Mouse (Mus musculus) liver, embryonic 11.5 days (tissue): Measurements from ENCODE around the gene Cnfn. TPM values are rescaled to one million over a fixed set of nuclear protein-coding genes. Genes with fewer than 3 reads are reported as not detected.
"Not testable (repeated sequence)": the region's sequence is repeated elsewhere in the genome, so short reads cannot be mapped to it uniquely, and the experiment has no call there.

Experiments
- ATAC-seq: fragments of 200-750 bp; cut with Nextera tagmentation; replicated peaks from 2 replicates; pipeline ENCODE4 v1.8.0; 2017; ENCODE audit warnings: moderate number of reproducible peaks, mild to moderate bottlenecking, moderate TSS enrichment, moderate library complexity; ENCODE audit not compliant: low FRiP score
- DNase-seq: peaks from one replicate; pipeline ENCODE4 v3.0.0-alpha.2; 2017; ENCODE audit warnings: low spot score
- H3K27ac ChIP-seq: fragments of 300-500 bp; sonication (generic); 2 replicates; pipeline ENCODE4 v1.5.1; 2014; ENCODE audit warnings: mild to moderate bottlenecking, low read depth, low read length, control low read depth
- H3K27me3 ChIP-seq: fragments of 300-500 bp; sonication (generic); replicated peaks from 2 replicates; pipeline ENCODE4 v1.6.1; 2014; ENCODE audit warnings: low read length, mixed read lengths; ENCODE audit not compliant: control insufficient read depth, insufficient read depth
- H3K36me3 ChIP-seq: fragments of 300-500 bp; sonication (generic); 2 replicates; pipeline ENCODE4 v1.6.1; 2014; ENCODE audit warnings: mild to moderate bottlenecking, low read length, moderate library complexity, mixed read lengths; ENCODE audit not compliant: control insufficient read depth, insufficient read depth
- H3K4me1 ChIP-seq: fragments of 300-500 bp; sonication (generic); replicated peaks from 2 replicates; pipeline ENCODE4 v1.6.1; 2014; ENCODE audit warnings: low read length, mixed read lengths; ENCODE audit not compliant: control insufficient read depth, insufficient read depth
- H3K4me2 ChIP-seq: fragments of 300-500 bp; sonication (generic); 2 replicates; pipeline ENCODE4 v1.6.1; 2014; ENCODE audit warnings: mild to moderate bottlenecking, control low read depth, moderate library complexity
- H3K4me3 ChIP-seq: fragments of 300-500 bp; sonication (generic); 2 replicates; pipeline ENCODE4 v1.5.1; 2014; ENCODE audit warnings: low read depth, low read length, control low read depth
- H3K9ac ChIP-seq: fragments of 300-500 bp; sonication (generic); 2 replicates; pipeline ENCODE4 v1.6.1; 2014; ENCODE audit warnings: low read depth, low read length, control low read depth
- H3K9me3 ChIP-seq: fragments of 300-500 bp; sonication (generic); 2 replicates; pipeline ENCODE4 v1.6.1; 2016; ENCODE audit warnings: low read length, inconsistent platforms, mixed read lengths; ENCODE audit not compliant: control insufficient read depth
- WGBS: fragments of 180-500 bp; shearing (Covaris S2); extraction: QIAGEN DNeasy Blood & Tissue Kit; methylation state at CpG from one replicate; pipeline ENCODE4 v1.1.7; 2014; 5-methylcytosine and 5-hydroxymethylcytosine counted together
- polyA plus RNA-seq: library from polyadenylated mRNA; unstranded; fragments of >200 nt; fragmentation: Nextera tagmentation; extraction: Ambion mirVana; gene quantifications from 2 replicates; pipeline ENCODE4 v1.2.1, GENCODE M21; 2014

The Cnfn gene
- polyA plus RNA-seq, 1 experiment from 2014 or later, result not detected

GRCm38 (mm10) chr7:25334472-25334871 is 35.1 kb downstream of the Cnfn start:
- ATAC-seq (no peak), DNase-seq (no peak)
- no peak overlapping the region for H3K4me2 ChIP-seq
- peaks cover 2% of the 10 kb centered on the region; the same call in 1 of the 2 replicates for H3K4me1 ChIP-seq
- no peak overlapping the region for H3K27ac ChIP-seq
- H3K36me3 ChIP-seq, result peaks cover 9% of the 10 kb centered on the region; the same call in 1 of the 2 replicates
- H3K9me3 ChIP-seq, result no peaks in the 10 kb centered on the region
- H3K9ac ChIP-seq, result no peak overlapping the region
- H3K27me3 ChIP-seq, result no peaks in the 10 kb centered on the region
- H3K4me3 ChIP-seq, result no peak overlapping the region
- 82% methylated on average over 12 of the region's 12 CpGs for WGBS

GRCm38 (mm10) chr7:25333596-25334307 is 35.8 kb downstream of the Cnfn start:
- peak; percentile 65; the same call in 1 of the 2 replicates for ATAC-seq
- peak; percentile 58 for DNase-seq
- no peaks in the 10 kb centered on the region for H3K9me3 ChIP-seq
- peaks cover 2% of the 10 kb centered on the region; the same call in 1 of the 2 replicates for H3K4me1 ChIP-seq
- no peak overlapping the region for H3K27ac ChIP-seq
- peaks cover 9% of the 10 kb centered on the region; the same call in 1 of the 2 replicates for H3K36me3 ChIP-seq
- no peak overlapping the region for H3K4me2 ChIP-seq
- no peak overlapping the region for H3K9ac ChIP-seq
- no peak overlapping the region for H3K4me3 ChIP-seq
- WGBS, result 42% methylated on average over 16 of the region's 16 CpGs
- H3K27me3 ChIP-seq, result no peaks in the 10 kb centered on the region

DNA sequence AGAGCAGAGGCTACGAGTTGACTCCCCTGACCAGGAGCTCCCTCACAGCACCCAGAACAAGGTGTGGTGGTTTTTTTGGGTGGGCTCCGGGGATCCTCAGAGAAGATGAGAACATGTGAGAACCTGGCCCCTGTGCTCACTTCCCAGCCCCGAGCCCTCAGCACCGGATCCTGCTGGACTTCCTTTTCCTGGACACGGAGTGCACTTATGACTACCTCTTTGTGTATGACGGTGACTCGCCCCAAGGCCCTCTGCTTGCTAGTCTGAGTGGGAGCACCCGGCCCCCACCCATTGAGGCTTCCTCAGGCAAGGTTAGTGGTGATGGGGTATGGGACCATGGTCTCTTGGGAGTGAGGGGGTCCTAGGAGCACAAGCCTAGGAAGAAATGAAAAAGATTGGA is 43.3 kb downstream of the Cnfn start:
- H3K27me3 ChIP-seq, result no peaks in the 10 kb centered on the region

GRCm38 (mm10) chr7:25325431-25325830 is 44.1 kb downstream of the Cnfn start:
- DNase-seq, H3K4me2 ChIP-seq, H3K9me3 ChIP-seq, ATAC-seq, H3K9ac ChIP-seq, H3K4me3 ChIP-seq, H3K36me3 ChIP-seq, H3K4me1 ChIP-seq, H3K27me3 ChIP-seq, H3K27ac ChIP-seq: not testable (repeated sequence)
- 77% methylated on average over 6 of the region's 6 CpGs for WGBS

More for the DNA sequence above, 43.3 kb downstream of the Cnfn start:
- no peak for DNase-seq
- H3K4me2 ChIP-seq, result no peak overlapping the region
- no peak overlapping the region for H3K4me3 ChIP-seq
- H3K4me1 ChIP-seq, result peaks cover 2% of the 10 kb centered on the region
- H3K9ac ChIP-seq, result no peak overlapping the region
- H3K27ac ChIP-seq, result no peak overlapping the region
- no peak for ATAC-seq
- peaks cover 7% of the 10 kb centered on the region; the same call in 1 of the 2 replicates for H3K36me3 ChIP-seq
- WGBS, result 80% methylated on average over 8 of the region's 8 CpGs
- H3K9me3 ChIP-seq, result no peaks in the 10 kb centered on the region

GRCm38 (mm10) chr7:25323219-25323618 is 46.3 kb downstream of the Cnfn start:
- 86% methylated on average over 2 of the region's 2 CpGs for WGBS
- Histone ChIP-seq H3K27ac (no peak overlapping the region), H3K36me3 (no peaks in the 10 kb centered on the region), H3K4me3 (no peak overlapping the region), H3K27me3 (no peaks in the 10 kb centered on the region), H3K9ac (no peak overlapping the region), H3K9me3 (no peaks in the 10 kb centered on the region), H3K4me2 (no peak overlapping the region), H3K4me1 (no peaks in the 10 kb centered on the region; the same call in 1 of the 2 replicates)
- DNase-seq (no peak), ATAC-seq (no peak)

- no peak overlapping the region for H3K9ac ChIP-seq
- peaks cover 5% of the 10 kb centered on the region for H3K4me1 ChIP-seq
- WGBS, result 39% methylated on average over 6 of the region's 6 CpGs
- ATAC-seq (no peak), DNase-seq (peak; percentile 49)
- H3K27me3 ChIP-seq, result no peaks in the 10 kb centered on the region
- peak overlapping the region; percentile 26; the same call in 1 of the 2 replicates for H3K4me2 ChIP-seq
- H3K4me3 ChIP-seq, result no peak overlapping the region
- H3K27ac ChIP-seq, result peak overlapping the region; percentile 70; the same call in 1 of the 2 replicates
- no peaks in the 10 kb centered on the region for H3K9me3 ChIP-seq
- no peaks in the 10 kb centered on the region for H3K36me3 ChIP-seq
Observed at GRCm38 (mm10) chr7:25322058-25322484, 47.5 kb downstream of the Cnfn start.

Other genes starting within 250 kb of the Cnfn start
- gene Pou2f2, start 190.0 kb downstream of the Cnfn start, polyA plus RNA-seq, result 2.2 and 3.2 TPM in 2 replicates
- 19.6 and 21.1 TPM in 2 replicates for gene Dedd2, start 149.1 kb downstream of the Cnfn start, polyA plus RNA-seq
- gene Zfp526, start 148.3 kb downstream of the Cnfn start, polyA plus RNA-seq, result 4.0 and 4.2 TPM in 2 replicates
- gene Gsk3a, start 131.9 kb downstream of the Cnfn start, polyA plus RNA-seq, result 11.0 and 13.0 TPM in 2 replicates
- gene Erf, start 119.0 kb downstream of the Cnfn start, polyA plus RNA-seq, result 13.8 and 16.4 TPM in 2 replicates
- gene Cic, start 102.0 kb downstream of the Cnfn start, polyA plus RNA-seq, result 21.6 and 25.2 TPM in 2 replicates
- 104 and 106 TPM in 2 replicates for gene Pafah1b3, start 71.7 kb downstream of the Cnfn start, polyA plus RNA-seq
- 0.32 and 0.68 TPM in 2 replicates for gene Prr19, start 68.3 kb downstream of the Cnfn start, polyA plus RNA-seq
- gene Tmem145, start 63.6 kb downstream of the Cnfn start, polyA plus RNA-seq, result 0.16 and 0.32 TPM in 2 replicates
- gene Megf8, start 52.6 kb downstream of the Cnfn start, polyA plus RNA-seq, result 5.1 and 5.5 TPM in 2 replicates
- gene Lipe, start 29.0 kb upstream of the Cnfn start, polyA plus RNA-seq, result 2.3 and 2.5 TPM in 2 replicates
- 0.38 TPM in 1 of 2 replicates, not detected in the other for gene Cxcl17, start 43.2 kb upstream of the Cnfn start, polyA plus RNA-seq
- gene Ceacam1, start 107.9 kb upstream of the Cnfn start, polyA plus RNA-seq, result 2.3 and 3.6 TPM in 2 replicates
- not detected in 2 replicates for gene Ceacam2, start 170.1 kb upstream of the Cnfn start, polyA plus RNA-seq
- not detected in 2 replicates for gene Erich4, start 246.2 kb upstream of the Cnfn start, polyA plus RNA-seq
- 23.3 and 24.8 TPM in 2 replicates for gene Dmac2, start 249.7 kb upstream of the Cnfn start, polyA plus RNA-seq